Mouse (Mus musculus): Measurements from ENCODE around the gene 9130213A22Rik.
A peak's percentile ranks its signal among the peaks of the same experiment; 100 is the strongest.

Gene 9130213A22Rik

GRCm38 (mm10) chr11:69123693-69124497, 1.5 kb upstream of the 9130213A22Rik start:
- DNase-seq (ENCODE audit: low spot score), result peak; percentile 95

- peak; percentile 95 for DNase-seq (ENCODE audit: low spot score)
Observed at GRCm38 (mm10) chr11:69123056-69123692, 785 bp upstream of the 9130213A22Rik start.

GRCm38 (mm10) chr11:69121741-69122335, 551 bp downstream of the 9130213A22Rik start:
- peak; percentile 38 for DNase-seq (ENCODE audit: low spot score)

- peak; percentile 41 for DNase-seq (ENCODE audit: low spot score)
Observed at GRCm38 (mm10) chr11:69121001-69121740, 1.2 kb downstream of the 9130213A22Rik start.

GRCm38 (mm10) chr11:69120221-69121000, 2.0 kb downstream of the 9130213A22Rik start, which contains the start of gene Hes7:
Gene Hes7, plus strand, starts transcription at chr11:69120404.
- DNase-seq (ENCODE audit: low spot score), result peak; percentile 43

- no peak for DNase-seq (ENCODE audit: low spot score)
Observed at GRCm38 (mm10) chr11:69119446-69120155, 2.8 kb downstream of the 9130213A22Rik start.

- DNase-seq (ENCODE audit: low spot score), result peak; percentile 91
Observed at GRCm38 (mm10) chr11:69118765-69119164, 3.6 kb downstream of the 9130213A22Rik start.

GRCm38 (mm10) chr11:69117737-69118695, 4.4 kb downstream of the 9130213A22Rik start:
- peak; percentile 54 for DNase-seq (ENCODE audit: low spot score)

- no peak for DNase-seq (ENCODE audit: low spot score)
Observed at GRCm38 (mm10) chr11:69116843-69117242, 5.5 kb downstream of the 9130213A22Rik start.

GRCm38 (mm10) chr11:69114621-69115020, 7.8 kb downstream of the 9130213A22Rik start:
- DNase-seq (ENCODE audit: low spot score), result no peak

- no peak for DNase-seq (ENCODE audit: low spot score)
Observed at GRCm38 (mm10) chr11:69114018-69114417, 8.4 kb downstream of the 9130213A22Rik start.

GRCm38 (mm10) chr11:69111865-69112264, 10.5 kb downstream of the 9130213A22Rik start:
- DNase-seq (ENCODE audit: low spot score), result no peak

GRCm38 (mm10) chr11:69111051-69111810, 11.2 kb downstream of the 9130213A22Rik start:
- no peak for DNase-seq (ENCODE audit: low spot score)

GRCm38 (mm10) chr11:69110319-69111046, 11.9 kb downstream of the 9130213A22Rik start:
- peak; percentile 90 for DNase-seq (ENCODE audit: low spot score)

- no peak for DNase-seq (ENCODE audit: low spot score)
Observed at GRCm38 (mm10) chr11:69109032-69109900, 13.1 kb downstream of the 9130213A22Rik start.

- DNase-seq (ENCODE audit: low spot score), result no peak
Observed at GRCm38 (mm10) chr11:69108223-69108622, 14.2 kb downstream of the 9130213A22Rik start.

- no peak for DNase-seq (ENCODE audit: low spot score)
Observed at GRCm38 (mm10) chr11:69107676-69108075, 14.7 kb downstream of the 9130213A22Rik start.

All from MN1 (cell line).